Mouse (Mus musculus) kidney, embryonic 15.5 days (tissue): ENCODE data around the gene Nupl1. TPM values are rescaled to one million over a fixed set of nuclear protein-coding genes. Genes with fewer than 3 reads are reported as not detected.

Source experiments
- ATAC-seq: fragments of 200-750 bp; cut with Nextera tagmentation; replicated peaks from 2 replicates; pipeline ENCODE4 v1.8.0; 2017; ENCODE audit warnings: moderate TSS enrichment; ENCODE audit not compliant: low FRiP score
- H3K27ac ChIP-seq: fragments of 300-500 bp; sonication (generic); 2 replicates; pipeline ENCODE4 v1.5.1; 2015; ENCODE audit warnings: mild to moderate bottlenecking, inconsistent platforms
- H3K27me3 ChIP-seq: fragments of 300-500 bp; sonication (generic); 2 replicates; pipeline ENCODE4 v1.6.1; 2015; ENCODE audit warnings: inconsistent platforms
- H3K36me3 ChIP-seq: fragments of 300-500 bp; sonication (generic); 2 replicates; pipeline ENCODE4 v1.6.1; 2015; ENCODE audit warnings: inconsistent platforms
- H3K4me1 ChIP-seq: fragments of 300-500 bp; sonication (generic); 2 replicates; pipeline ENCODE4 v1.6.1; 2015; ENCODE audit warnings: inconsistent platforms
- H3K4me2 ChIP-seq: fragments of 300-500 bp; sonication (generic); 2 replicates; pipeline ENCODE4 v1.6.1; 2015; ENCODE audit warnings: moderate library complexity, mild to moderate bottlenecking, inconsistent platforms
- H3K4me3 ChIP-seq: fragments of 300-500 bp; sonication (generic); replicated peaks from 2 replicates; pipeline ENCODE4 v1.5.1; 2015; ENCODE audit warnings: mild to moderate bottlenecking, inconsistent platforms
- H3K9ac ChIP-seq: fragments of 300-500 bp; sonication (generic); 2 replicates; pipeline ENCODE4 v1.6.1; 2015; ENCODE audit warnings: mild to moderate bottlenecking, inconsistent platforms
- H3K9me3 ChIP-seq: fragments of 300-500 bp; sonication (generic); replicated peaks from 2 replicates; pipeline ENCODE4 v1.6.1; 2016; ENCODE audit warnings: inconsistent platforms
- WGBS: fragments of 180-500 bp; shearing (Covaris S2); methylation state at CpG from one replicate; pipeline ENCODE4 v1.1.7; 2015; ENCODE audit warnings: mixed read lengths; 5-methylcytosine and 5-hydroxymethylcytosine counted together
- polyA plus RNA-seq: library from polyadenylated mRNA; unstranded; fragments of >200 nt; fragmentation: Nextera tagmentation; extraction: Ambion mirVana; gene quantifications from 2 replicates; pipeline ENCODE4 v1.2.1, GENCODE M21; 2015

Gene Nupl1
- polyA plus RNA-seq: not detected in 2 replicates

DNA sequence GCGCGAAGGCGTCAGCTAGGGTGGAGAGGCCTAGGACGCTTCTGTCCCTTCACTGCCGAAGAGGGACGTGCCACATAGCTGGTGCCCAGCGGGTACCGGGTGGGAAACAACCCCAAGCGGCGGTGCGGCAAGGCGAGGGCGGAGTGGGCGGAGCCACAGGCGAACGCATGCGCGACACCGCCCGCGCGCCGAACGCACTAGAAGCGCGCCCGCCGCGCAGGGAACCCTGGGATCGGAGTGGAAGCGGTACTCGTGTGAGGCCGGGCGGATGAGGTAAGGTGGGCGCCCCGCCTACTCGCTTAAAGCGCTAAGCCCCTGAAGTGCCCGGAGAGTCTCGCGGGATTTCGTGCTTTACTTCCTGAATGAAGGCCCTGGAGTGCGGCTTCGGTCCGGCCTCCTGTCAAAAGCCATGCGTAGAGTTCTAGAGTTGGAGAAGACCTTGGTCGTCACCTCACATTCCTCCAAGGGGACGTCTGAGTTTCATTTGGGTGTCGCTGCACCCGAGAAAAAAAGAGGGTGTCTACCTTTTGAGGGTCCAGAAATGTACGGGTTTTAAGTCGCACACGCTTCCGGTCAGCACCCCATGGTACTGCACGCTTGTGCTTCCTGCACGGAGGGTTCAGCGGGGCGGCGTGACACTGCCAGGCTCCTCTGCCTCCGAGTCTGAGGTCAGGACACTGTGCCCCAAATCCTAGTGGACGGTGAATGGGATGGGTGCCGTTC is at the start of gene Nupl1, which contains the start of gene Gm49336:
TSS of gene Nupl1 (minus strand) at position 151 of the 723 bp plus-strand sequence.
TSS of gene Gm49336 (minus strand) at position 227 of the 723 bp plus-strand sequence.
- H3K4me1 ChIP-seq: peaks cover 22% of the 10 kb centered on the region
- peak within 1 kb of the TSS; percentile 87 for H3K4me2 ChIP-seq
- H3K27me3 ChIP-seq: no peaks in the 10 kb centered on the region
- under 1% methylated on average over 62 of the region's 62 CpGs for WGBS
- peak within 1 kb of the TSS; percentile 94 for H3K4me3 ChIP-seq
- peak within 1 kb of the TSS; percentile 95 for H3K9ac ChIP-seq
- peak; percentile 99 for ATAC-seq
- H3K36me3 ChIP-seq: peaks cover 5% of the 10 kb centered on the region; the same call in 1 of the 2 replicates
- peak within 1 kb of the TSS; percentile 96 for H3K27ac ChIP-seq
- H3K9me3 ChIP-seq: no peaks in the 10 kb centered on the region

DNA sequence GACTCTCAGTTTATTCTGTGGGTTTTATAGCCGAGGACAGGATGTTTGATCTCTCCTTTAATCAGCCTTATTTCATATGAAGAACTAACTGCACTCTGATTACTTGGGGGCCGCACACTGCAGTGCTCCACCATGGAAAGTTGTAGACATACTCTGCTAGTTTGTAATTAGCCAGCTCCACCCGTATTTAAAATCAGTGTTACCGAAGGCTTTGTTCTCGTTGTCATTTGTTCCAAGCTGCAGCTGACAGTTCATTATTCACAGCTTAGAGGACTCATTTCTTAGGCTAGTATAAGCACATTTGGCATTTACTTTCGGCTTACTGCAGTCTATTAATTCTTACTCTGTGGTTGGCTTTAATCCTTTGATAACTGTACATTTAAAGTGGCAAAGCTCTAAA is 49.8 kb upstream of the Nupl1 start:
- no peaks in the 10 kb centered on the region for H3K4me1 ChIP-seq
- WGBS: 74% methylated on average over 6 of the region's 6 CpGs
- H3K4me2 ChIP-seq: no peak overlapping the region
- H3K27me3 ChIP-seq: no peaks in the 10 kb centered on the region
- no peaks in the 10 kb centered on the region for H3K9me3 ChIP-seq
- peaks cover 39% of the 10 kb centered on the region for H3K36me3 ChIP-seq
- no peak overlapping the region for H3K4me3 ChIP-seq
- ATAC-seq: no peak
- H3K9ac ChIP-seq: no peak overlapping the region
- no peak overlapping the region for H3K27ac ChIP-seq

DNA sequence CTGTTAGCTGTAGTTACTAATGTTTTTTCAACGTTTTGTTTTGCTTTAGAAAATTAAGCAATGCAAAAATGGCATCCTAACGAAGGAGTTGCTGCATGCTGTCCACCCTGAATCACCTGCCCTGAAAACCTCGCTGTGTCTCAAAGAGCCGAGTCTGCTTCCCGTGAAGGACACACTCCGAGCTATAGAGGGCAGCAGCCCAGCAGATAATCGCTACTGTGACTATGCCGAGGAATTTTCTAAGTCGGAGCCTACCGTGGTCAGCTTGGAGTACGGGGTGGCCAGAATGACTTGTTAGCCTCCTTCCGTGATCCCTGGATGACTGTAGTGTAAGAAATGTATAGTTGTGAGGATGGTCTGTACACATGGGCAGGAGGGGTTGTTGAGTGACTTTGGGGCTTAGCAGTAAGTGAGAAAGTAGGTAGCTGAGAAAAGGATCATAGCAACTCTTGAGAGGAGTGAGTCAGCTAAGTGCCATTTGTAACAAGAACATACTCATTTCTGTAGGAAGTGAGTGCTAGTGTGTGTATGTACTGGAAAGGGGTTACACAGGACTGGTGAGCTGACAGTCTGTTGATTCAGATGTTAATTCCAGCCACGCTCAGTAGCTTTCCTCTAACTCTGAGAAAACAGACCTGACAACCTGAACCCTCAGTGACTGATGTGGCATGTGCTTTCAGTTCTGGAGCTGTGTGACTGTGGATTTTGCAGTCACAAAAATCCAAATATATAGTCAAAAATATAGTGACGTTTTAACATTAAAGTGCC is 49.2 kb upstream of the Nupl1 start:
- 75% methylated on average over 14 of the region's 14 CpGs for WGBS
- Histone ChIP-seq H3K4me2 (no peak overlapping the region), H3K27ac (no peak overlapping the region), H3K9me3 (no peaks in the 10 kb centered on the region), H3K4me3 (no peak overlapping the region), H3K27me3 (no peaks in the 10 kb centered on the region), H3K9ac (no peak overlapping the region), H3K4me1 (no peaks in the 10 kb centered on the region), H3K36me3 (peaks cover 39% of the 10 kb centered on the region)
- ATAC-seq: no peak

DNA sequence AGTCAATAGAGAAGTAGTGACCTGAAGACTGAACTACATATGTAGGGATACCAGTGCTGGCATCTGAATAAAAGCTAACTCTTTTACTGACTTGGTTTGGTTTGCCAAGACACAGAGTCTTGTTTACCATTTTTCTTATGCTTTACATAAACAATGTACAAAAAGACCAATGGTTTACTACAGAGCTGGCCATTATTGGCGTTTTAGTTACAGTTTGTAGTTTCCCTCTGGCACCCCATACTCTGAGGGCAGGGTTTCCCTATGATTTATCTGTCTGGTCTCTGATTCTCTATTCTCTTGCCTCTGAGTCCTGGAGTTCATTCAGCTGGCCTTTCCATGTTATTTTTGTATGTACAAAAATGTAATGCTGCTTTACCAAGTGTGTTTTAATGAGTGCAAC is 44.3 kb upstream of the Nupl1 start:
- Histone ChIP-seq H3K27me3 (no peaks in the 10 kb centered on the region), H3K4me3 (no peak overlapping the region), H3K4me2 (no peak overlapping the region), H3K36me3 (peaks cover 40% of the 10 kb centered on the region), H3K9ac (no peak overlapping the region), H3K9me3 (no peaks in the 10 kb centered on the region), H3K27ac (no peak overlapping the region), H3K4me1 (no peaks in the 10 kb centered on the region)
- no peak for ATAC-seq
- 87% methylated on average over 1 of the region's 1 CpGs for WGBS

DNA sequence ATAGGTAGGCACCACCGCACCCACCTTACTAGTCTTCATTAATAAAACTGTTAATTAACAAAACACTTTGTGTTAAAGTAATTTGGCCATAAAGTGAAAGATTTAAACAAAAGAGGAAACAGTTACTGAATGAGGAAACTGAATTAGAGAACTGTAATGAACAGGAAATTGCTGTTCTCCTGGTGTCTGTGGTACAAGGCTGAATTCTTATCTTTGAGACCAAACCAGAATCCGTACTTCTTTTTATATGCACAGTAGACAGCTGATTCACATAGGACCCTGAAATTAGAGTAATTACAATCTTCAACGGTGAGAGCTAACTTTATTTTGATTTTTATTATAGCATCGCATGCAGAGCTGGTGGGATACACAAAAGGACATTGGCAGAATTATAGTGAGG is 39.1 kb upstream of the Nupl1 start:
- Histone ChIP-seq H3K4me1 (no peaks in the 10 kb centered on the region), H3K4me2 (no peak overlapping the region), H3K4me3 (no peak overlapping the region), H3K27ac (no peak overlapping the region), H3K36me3 (peaks cover 40% of the 10 kb centered on the region), H3K9ac (no peak overlapping the region), H3K27me3 (no peaks in the 10 kb centered on the region), H3K9me3 (no peaks in the 10 kb centered on the region)
- 87% methylated on average over 4 of the region's 4 CpGs for WGBS
- ATAC-seq: no peak

DNA sequence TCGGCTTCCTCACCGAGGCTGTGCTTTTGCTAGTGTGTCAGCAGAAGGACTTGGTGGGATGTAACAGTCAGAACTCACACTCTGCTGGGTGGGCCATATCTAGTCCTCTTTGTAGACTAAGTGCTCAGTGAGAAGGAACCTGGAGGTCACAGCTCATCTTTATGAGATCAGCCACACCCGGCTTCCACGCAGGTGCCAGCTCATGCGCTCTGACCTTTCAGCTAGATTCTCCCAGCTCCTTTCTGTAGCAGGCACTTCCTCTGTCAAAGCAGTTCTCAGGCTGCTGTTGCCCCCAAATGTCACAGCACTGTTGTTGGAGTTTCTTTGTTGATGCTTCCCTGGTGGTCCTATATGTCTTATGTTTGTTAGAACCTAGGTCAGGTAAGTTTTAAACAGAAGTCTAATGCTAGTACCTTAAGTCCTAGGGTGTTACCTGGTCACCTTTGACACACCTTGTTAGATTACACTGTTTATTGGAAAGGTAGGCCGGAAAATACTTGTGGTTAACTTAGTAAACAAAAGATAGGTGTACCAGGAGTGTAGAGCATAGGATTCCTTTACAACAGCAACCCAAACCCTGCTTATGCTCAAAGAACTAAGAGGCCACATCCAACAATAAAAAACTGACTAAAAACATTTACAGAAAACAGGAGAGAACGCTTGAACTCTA is 35.1 kb upstream of the Nupl1 start:
- 77% methylated on average over 7 of the region's 7 CpGs for WGBS
- H3K4me3 ChIP-seq: no peak overlapping the region
- no peaks in the 10 kb centered on the region for H3K4me1 ChIP-seq
- H3K9ac ChIP-seq: no peak overlapping the region
- no peak overlapping the region for H3K4me2 ChIP-seq
- no peaks in the 10 kb centered on the region for H3K9me3 ChIP-seq
- no peak for ATAC-seq
- H3K36me3 ChIP-seq: peaks cover 35% of the 10 kb centered on the region
- no peak overlapping the region for H3K27ac ChIP-seq
- H3K27me3 ChIP-seq: no peaks in the 10 kb centered on the region

DNA sequence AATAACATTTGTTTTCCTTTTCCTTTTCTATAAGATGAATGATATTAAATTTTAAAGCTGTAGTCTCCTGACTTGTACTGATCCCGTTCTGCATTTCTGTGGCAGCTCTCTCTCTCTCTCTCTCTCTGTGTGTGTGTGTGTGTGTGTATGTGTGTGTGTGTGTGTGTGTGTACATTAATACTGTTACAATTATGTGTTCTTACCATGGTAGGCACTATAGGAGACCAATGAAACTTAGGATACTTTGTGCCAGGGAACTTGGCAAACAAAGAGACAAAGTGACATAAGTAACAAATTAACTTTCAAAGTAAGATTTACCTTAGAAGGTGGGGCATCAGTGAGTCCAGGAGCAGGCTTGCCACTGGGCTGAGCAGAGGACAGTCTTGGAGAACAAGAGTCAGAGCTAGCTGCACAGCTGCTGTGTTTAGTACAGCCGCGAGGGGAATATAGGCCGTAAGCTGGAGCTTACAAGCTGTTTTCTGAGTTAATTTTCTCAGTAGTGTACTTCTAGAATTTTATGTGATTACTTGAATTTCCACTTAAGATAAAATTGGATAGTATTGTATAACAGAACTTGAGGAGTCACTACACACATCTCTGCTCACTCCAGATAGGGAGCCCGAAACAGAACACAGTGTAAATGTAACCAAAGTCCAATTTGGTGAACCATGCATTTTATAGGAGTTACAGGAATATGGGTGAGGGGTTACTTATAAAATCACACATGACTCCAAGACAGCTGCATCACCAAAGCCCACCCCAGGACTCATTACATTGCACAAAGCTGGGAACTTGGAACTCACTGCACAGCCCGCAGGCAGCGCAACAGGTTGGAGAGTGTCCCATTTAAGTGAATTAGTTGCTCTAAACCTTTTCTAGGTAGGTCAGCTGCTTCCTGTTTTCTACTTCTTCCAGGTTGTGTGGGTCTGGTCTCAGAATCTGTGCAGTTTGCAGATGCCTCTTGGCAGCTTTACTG is 24.4 kb upstream of the Nupl1 start:
- H3K4me1 ChIP-seq: no peaks in the 10 kb centered on the region
- WGBS: 87% methylated on average over 7 of the region's 7 CpGs
- H3K27me3 ChIP-seq: no peaks in the 10 kb centered on the region
- H3K4me2 ChIP-seq: no peak overlapping the region
- no peaks in the 10 kb centered on the region for H3K36me3 ChIP-seq
- H3K9ac ChIP-seq: no peak overlapping the region
- H3K27ac ChIP-seq: peak overlapping the region; percentile 48; the same call in 1 of the 2 replicates
- ATAC-seq: 0 out of 2 replicates have a peak, but pooled peaks have one; percentile 62
- no peak overlapping the region for H3K4me3 ChIP-seq
- no peaks in the 10 kb centered on the region for H3K9me3 ChIP-seq

DNA sequence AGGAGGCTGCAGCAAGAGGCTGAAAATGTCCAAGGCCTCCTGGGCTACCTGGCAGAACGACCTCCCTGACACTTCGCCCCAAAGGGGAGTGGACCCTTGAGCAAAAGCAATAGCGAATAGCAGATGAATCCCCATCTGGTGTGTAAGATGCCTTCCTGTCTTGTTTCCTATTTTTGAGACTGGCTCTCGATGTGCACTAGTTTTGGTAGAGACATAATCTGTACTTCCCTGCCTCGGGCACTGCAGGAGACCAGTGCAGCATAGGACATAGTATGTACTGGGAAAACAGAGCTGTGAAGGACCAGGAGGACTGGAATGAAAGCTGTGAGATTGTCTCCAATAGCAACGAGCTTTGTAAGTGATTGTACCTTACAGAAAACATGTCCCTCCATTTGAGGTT is 22.1 kb upstream of the Nupl1 start:
- Histone ChIP-seq H3K27ac (0 out of 2 replicates have a peak overlapping the region, but pooled peaks have one; percentile 22), H3K27me3 (no peaks in the 10 kb centered on the region), H3K4me1 (no peaks in the 10 kb centered on the region), H3K4me2 (no peak overlapping the region), H3K36me3 (no peaks in the 10 kb centered on the region), H3K9me3 (no peaks in the 10 kb centered on the region), H3K4me3 (no peak overlapping the region), H3K9ac (no peak overlapping the region)
- no peak for ATAC-seq
- WGBS: 76% methylated on average over 6 of the region's 6 CpGs

DNA sequence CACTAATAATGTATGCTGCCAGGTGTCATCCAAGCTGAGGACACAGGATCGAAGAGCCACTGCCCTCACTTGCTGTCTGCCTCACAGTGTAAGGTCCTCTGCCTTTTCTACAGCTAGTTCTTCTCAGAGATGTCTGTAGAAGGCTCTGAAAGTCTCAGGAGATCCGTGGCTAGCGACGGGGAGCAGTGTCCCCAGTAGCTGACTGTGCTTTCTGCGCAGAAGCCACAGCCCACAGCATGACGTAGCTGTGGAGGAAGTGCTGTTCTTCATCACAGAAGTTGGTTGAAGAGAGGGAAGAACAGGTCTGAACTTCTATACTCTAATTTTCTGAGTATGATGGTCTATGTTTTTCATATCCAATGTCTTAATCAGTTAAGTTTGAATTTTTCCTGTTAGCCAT is 18.1 kb upstream of the Nupl1 start:
- WGBS: 90% methylated on average over 6 of the region's 6 CpGs
- Histone ChIP-seq H3K4me3 (no peak overlapping the region), H3K9ac (no peak overlapping the region), H3K36me3 (no peaks in the 10 kb centered on the region), H3K27ac (no peak overlapping the region), H3K27me3 (no peaks in the 10 kb centered on the region), H3K4me1 (peaks cover 11% of the 10 kb centered on the region), H3K4me2 (no peak overlapping the region), H3K9me3 (no peaks in the 10 kb centered on the region)
- ATAC-seq: no peak

DNA sequence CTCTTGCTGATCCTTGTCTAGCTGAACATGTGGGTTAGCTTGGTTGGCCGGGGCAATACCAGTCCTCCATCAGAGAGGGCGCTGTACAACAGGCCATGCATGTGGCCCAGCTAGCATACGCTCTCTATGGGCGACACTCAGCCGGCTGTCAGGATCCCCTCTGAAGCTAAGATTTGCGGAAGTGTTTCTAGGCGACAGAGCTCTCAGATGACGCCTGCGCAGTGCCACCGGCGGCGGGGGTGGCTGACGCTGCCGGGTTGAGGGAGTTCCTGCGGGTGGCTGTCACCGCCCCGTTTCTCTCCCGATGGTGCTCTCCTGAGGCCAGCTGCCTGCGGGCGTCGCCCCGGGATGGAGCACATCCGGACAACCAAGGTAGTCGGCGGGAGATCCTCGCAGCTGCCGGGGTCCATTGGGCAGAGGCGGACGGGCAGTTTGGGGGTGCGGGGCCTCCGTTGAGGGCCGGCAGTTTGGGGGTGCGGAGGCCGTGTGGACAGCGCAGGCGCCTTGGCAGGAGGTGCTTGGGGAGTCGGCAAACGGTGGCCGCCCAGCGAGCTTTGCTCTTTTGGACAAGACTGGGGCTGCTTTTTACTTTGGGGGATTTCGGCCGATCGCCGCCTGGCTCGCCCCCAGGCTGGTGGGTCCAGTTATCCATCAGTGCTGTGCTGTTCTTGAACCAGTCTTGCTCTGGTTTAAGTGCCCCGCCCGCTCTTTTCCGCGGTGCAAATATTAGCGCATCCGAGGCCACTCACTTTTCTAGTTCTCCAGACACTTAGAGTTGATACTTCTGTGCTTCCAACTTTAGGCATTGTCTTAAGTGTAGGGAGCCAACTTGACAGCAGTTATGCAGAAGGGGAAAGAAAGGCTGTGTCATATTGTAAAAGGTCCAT is 14.0 kb upstream of the Nupl1 start, which contains the start of gene Mtmr6:
TSS of gene Mtmr6 (plus strand) at position 239 of the 887 bp plus-strand sequence.
- Histone ChIP-seq H3K27me3 (no peaks in the 10 kb centered on the region), H3K4me1 (peaks cover 11% of the 10 kb centered on the region), H3K9ac (peak within 1 kb of the TSS; percentile 68), H3K9me3 (no peaks in the 10 kb centered on the region), H3K27ac (peak within 1 kb of the TSS; percentile 79), H3K4me3 (peak within 1 kb of the TSS; percentile 82), H3K4me2 (peak within 1 kb of the TSS; percentile 73), H3K36me3 (no peaks in the 10 kb centered on the region)
- ATAC-seq: peak; percentile 99
- under 1% methylated on average over 51 of the region's 51 CpGs for WGBS
